Mouse (Mus musculus) thymus, adult 18-20 months (tissue): ENCODE data around the gene Mmd2.

Experiments used
- DNase-seq, 2 experiments: peaks; one replicate each; pipeline ENCODE4 v3.0.0; 2022; ENCODE audit warnings: mixed read lengths in 2 of 2

Mmd2 gene

GRCm38 (mm10) chr5:142545014-142545795 is 63.4 kb downstream of the Mmd2 start:
- DNase-seq = no peak

- no peak for DNase-seq
These were observed 71.3 kb downstream of the Mmd2 start for GRCm38 (mm10) chr5:142537286-142537685.

GRCm38 (mm10) chr5:142535388-142535787 is 73.2 kb downstream of the Mmd2 start:
- no peak for DNase-seq

GRCm38 (mm10) chr5:142529915-142530314 is 78.7 kb downstream of the Mmd2 start, which contains the start of gene Papolb:
Gene Papolb (minus strand): TSS chr5:142530076.
- no peak for DNase-seq

GRCm38 (mm10) chr5:142524711-142525464 is 83.7 kb downstream of the Mmd2 start:
- DNase-seq = no peak

- DNase-seq = no peak
These were observed 87.3 kb downstream of the Mmd2 start for GRCm38 (mm10) chr5:142521195-142521866.

GRCm38 (mm10) chr5:142520360-142520759 is 88.2 kb downstream of the Mmd2 start:
- no peak for DNase-seq

GRCm38 (mm10) chr5:142518973-142519372 is 89.6 kb downstream of the Mmd2 start:
- DNase-seq = no peak
